Mouse (Mus musculus): Measurements from ENCODE around the gene Sppl2b. TPM values are rescaled to one million over a fixed set of nuclear protein-coding genes. Genes with fewer than 3 reads are reported as not detected.

The Sppl2b gene
- total and polyA plus RNA-seq, 3 experiments = 52.0 to 65.9 TPM; not detected in 1

- Histone ChIP-seq H3K36me3 (ENCODE audit: control insufficient read depth in 1 of 2, insufficient read depth in 2 of 2, low read length in 2 of 2) (no peaks in the 10 kb centered on the region), H3K79me2 (ENCODE audit: control insufficient read depth, insufficient read depth, low read length, poor library complexity) (peaks cover 4% of the 10 kb centered on the region; the same call in 1 of the 2 replicates), H3K9me3 (replicated peaks; ENCODE audit: insufficient read depth, low read length) (no peaks in the 10 kb centered on the region), H3K27me3 (ENCODE audit: control insufficient read depth in 1 of 2, insufficient read depth in 2 of 2, low read length in 2 of 2) (no peaks in the 10 kb centered on the region), H3K27ac (ENCODE audit: control insufficient read depth, low read depth, low read length) (no peak overlapping the region), H3K9ac (ENCODE audit: control insufficient read depth, low read depth, low read length, poor library complexity, severe bottlenecking) (no peak overlapping the region), H3K4me3 (ENCODE audit: control insufficient read depth in 1 of 2, insufficient read depth in 1 of 2, low read depth in 2 of 2, low read length in 2 of 2) (no peak overlapping the region), H3K4me1 (ENCODE audit: control insufficient read depth in 1 of 2, insufficient read depth in 2 of 2, low read length in 2 of 2) (peaks cover 0 to 9% of the 10 kb centered on the region in 2 experiments; a peak in 2 of 4 replicates)
- peak; percentile 89 for DNase-seq (ENCODE audit: low read depth, low spot score)
- no peak for TF ChIP-seq JUND (IDR thresholded peaks at IDR 0.05; ENCODE audit: low read depth, low read length)
- no peak for TF ChIP-seq ZMIZ1 (IDR thresholded peaks at IDR 0.05; ENCODE audit: low read depth, low read length)
- TF ChIP-seq MYC (IDR thresholded peaks at IDR 0.05; ENCODE audit: low read depth, low read length) = no peak
- TF ChIP-seq MAX (IDR thresholded peaks at IDR 0.05; ENCODE audit: low read length) = no peak
- no peak for TF ChIP-seq HCFC1 (IDR thresholded peaks at IDR 0.05; ENCODE audit: low read depth, low read length)
- no peak for TF ChIP-seq MAZ (IDR thresholded peaks at IDR 0.05; ENCODE audit: low read depth, low read length)
- no peak for TF ChIP-seq UBTF (IDR thresholded peaks at IDR 0.05; ENCODE audit: borderline replicate concordance, insufficient read depth, low read depth, low read length)
- no peak for TF ChIP-seq TAL1 (IDR thresholded peaks at IDR 0.05; ENCODE audit: low read length)
- no peak for TF ChIP-seq POLR2AphosphoS5 (IDR thresholded peaks at IDR 0.05; ENCODE audit: borderline replicate concordance, low read depth, low read length)
- no peak for TF ChIP-seq RAD21 (IDR thresholded peaks at IDR 0.05; ENCODE audit: low read depth, low read length)
Observed at GRCm38 (mm10) chr10:80848571-80848970, 6.5 kb upstream of the Sppl2b start.

DNA sequence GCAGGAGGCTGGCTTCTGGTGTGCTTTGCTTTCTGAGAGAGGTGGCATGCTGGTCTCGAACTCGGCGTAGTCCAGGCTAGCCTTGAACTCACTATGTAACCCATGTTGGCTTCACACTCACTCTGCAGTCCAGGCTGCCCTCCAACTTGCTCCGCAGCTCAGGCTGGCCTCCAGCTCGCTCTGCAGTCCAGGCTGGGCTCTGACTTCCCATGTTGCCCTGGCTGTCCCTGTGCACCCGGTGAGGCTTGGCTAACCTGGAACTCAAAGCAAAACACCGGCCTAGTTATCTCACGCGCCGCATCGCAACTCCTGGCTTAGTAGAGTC is 636 bp downstream of the Sppl2b start:
- H3K27ac ChIP-seq (ENCODE audit: control insufficient read depth, low read depth, low read length) = peak overlapping the region; percentile 37
- H3K27me3 ChIP-seq (ENCODE audit: control insufficient read depth in 1 of 2, insufficient read depth in 2 of 2, low read length in 2 of 2) = no peaks in the 10 kb centered on the region
- peaks cover 64% of the 10 kb centered on the region for H3K79me2 ChIP-seq (ENCODE audit: control insufficient read depth, insufficient read depth, low read length, poor library complexity)
- peak; percentile 59 for DNase-seq (ENCODE audit: low read depth, low spot score)
- H3K4me1 ChIP-seq (ENCODE audit: control insufficient read depth in 1 of 2, insufficient read depth in 2 of 2, low read length in 2 of 2) = peaks cover 19 to 43% of the 10 kb centered on the region in 2 experiments
- H3K9ac ChIP-seq (ENCODE audit: control insufficient read depth, low read depth, low read length, poor library complexity, severe bottlenecking) = peak overlapping the region; percentile 83
- TF ChIP-seq SIN3A (IDR thresholded peaks at IDR 0.05; ENCODE audit: low read length) (0 out of 2 replicates have a peak, but pooled peaks have one; percentile 41), E2F4 (IDR thresholded peaks at IDR 0.05; ENCODE audit: borderline replicate concordance, low read depth, low read length) (no peak), USF2 (IDR thresholded peaks at IDR 0.05; ENCODE audit: borderline replicate concordance in 1 of 2, insufficient read depth in 1 of 2, low read depth in 1 of 2, low read length in 2 of 2) (no peak), RCOR1 (IDR thresholded peaks at IDR 0.05; ENCODE audit: low read depth, low read length) (no peak), CHD1 (IDR thresholded peaks at IDR 0.05; ENCODE audit: low read depth, low read length) (0 out of 2 replicates have a peak, but pooled peaks have one; percentile 67), EP300 (IDR thresholded peaks at IDR 0.05; ENCODE audit: low read depth in 1 of 2, low read length in 2 of 2) (no peak), MEF2A (IDR thresholded peaks at IDR 0.05; ENCODE audit: extremely low read depth, insufficient replicate concordance, low read depth, low read length, poor library complexity, severe bottlenecking) (no peak), CTCF (IDR thresholded peaks at IDR 0.05 in 2 of 3, conservative IDR thresholded peaks at IDR 0.05 in 1 of 3; ENCODE audit: control insufficient read depth in 1 of 3, insufficient read depth in 1 of 3, low read depth in 2 of 3, low read length in 3 of 3, poor library complexity in 1 of 3, severe bottlenecking in 1 of 3) (no peak), TAL1 (IDR thresholded peaks at IDR 0.05; ENCODE audit: low read length) (no peak), TBP (IDR thresholded peaks at IDR 0.05; ENCODE audit: low read depth, low read length) (no peak), MAZ (IDR thresholded peaks at IDR 0.05; ENCODE audit: low read depth, low read length) (no peak), CHD2 (IDR thresholded peaks at IDR 0.05; ENCODE audit: low read length) (no peak), ZC3H11A (IDR thresholded peaks at IDR 0.05; ENCODE audit: low read depth, low read length) (no peak), POLR2AphosphoS2 (IDR thresholded peaks at IDR 0.05; ENCODE audit: low read length) (no peak), NELFE (IDR thresholded peaks at IDR 0.05; ENCODE audit: low read depth, low read length) (no peak)
- peaks cover 2 to 31% of the 10 kb centered on the region in 2 experiments; a peak in 2 of 4 replicates for H3K36me3 ChIP-seq (ENCODE audit: control insufficient read depth in 1 of 2, insufficient read depth in 2 of 2, low read length in 2 of 2)
- no peaks in the 10 kb centered on the region for H3K9me3 ChIP-seq (replicated peaks; ENCODE audit: insufficient read depth, low read length)
- peak overlapping the region; percentile 90 to 98 for H3K4me3 ChIP-seq (ENCODE audit: control insufficient read depth in 1 of 2, insufficient read depth in 1 of 2, low read depth in 2 of 2, low read length in 2 of 2)

Measured in MEL (cell line).